Mouse (Mus musculus) stomach, postnatal 0 days (tissue): Measurements from ENCODE around the gene Cdh4. TPM values are rescaled to one million over a fixed set of nuclear protein-coding genes. Genes with fewer than 3 reads are reported as not detected.

Experiments
- ATAC-seq: fragments of 200-750 bp; cut with Nextera tagmentation; 2 replicates; pipeline ENCODE4 v1.8.0; 2017; ENCODE audit not compliant: low FRiP score, low TSS enrichment
- DNase-seq: peaks from one replicate; pipeline ENCODE4 v3.0.0-alpha.2; 2016; ENCODE audit warnings: low spot score
- H3K27ac ChIP-seq: fragments of 300-500 bp; sonication (generic); replicated peaks from 2 replicates; pipeline ENCODE4 v1.5.1; 2014; ENCODE audit warnings: mild to moderate bottlenecking, control low read depth
- H3K27me3 ChIP-seq: fragments of 300-500 bp; sonication (generic); 2 replicates; pipeline ENCODE4 v1.6.1; 2014; ENCODE audit warnings: low read length; ENCODE audit not compliant: control insufficient read depth, insufficient read depth
- H3K36me3 ChIP-seq: fragments of 300-500 bp; sonication (generic); 2 replicates; pipeline ENCODE4 v1.6.1; 2014; ENCODE audit warnings: low read length, mixed read lengths; ENCODE audit not compliant: control insufficient read depth, insufficient read depth
- H3K4me1 ChIP-seq: fragments of 300-500 bp; sonication (generic); replicated peaks from 2 replicates; pipeline ENCODE4 v1.6.1; 2014; ENCODE audit warnings: antibody characterized with exemption; ENCODE audit not compliant: control insufficient read depth, insufficient read depth
- H3K4me2 ChIP-seq: fragments of 300-500 bp; sonication (generic); replicated peaks from 2 replicates; pipeline ENCODE4 v1.6.1; 2014; ENCODE audit warnings: low read depth, mild to moderate bottlenecking, control low read depth, moderate library complexity
- H3K4me3 ChIP-seq: fragments of 300-500 bp; sonication (generic); 2 replicates; pipeline ENCODE4 v1.5.1; 2014; ENCODE audit warnings: low read depth, low read length, control low read depth
- H3K9ac ChIP-seq: fragments of 300-500 bp; sonication (generic); 2 replicates; pipeline ENCODE4 v1.6.1; 2014; ENCODE audit warnings: mild to moderate bottlenecking, low read length, control low read depth, mixed read lengths
- H3K9me3 ChIP-seq: fragments of 300-500 bp; sonication (generic); 2 replicates; pipeline ENCODE4 v1.6.1; 2016; ENCODE audit warnings: low read length; ENCODE audit not compliant: control insufficient read depth
- CTCF ChIP-seq: IDR thresholded peaks from 2 replicates; pipeline ENCODE4 v1.5.1; 2016; ENCODE audit warnings: antibody characterized with exemption, low read depth, mild to moderate bottlenecking, moderate library complexity
- EP300 ChIP-seq: optimal IDR thresholded peaks from 2 replicates; pipeline ENCODE3; 2016; ENCODE audit warnings: antibody characterized with exemption
- WGBS: fragments of 180-500 bp; shearing (Covaris S2); extraction: QIAGEN DNeasy Blood & Tissue Kit; methylation state at CpG from one replicate; pipeline ENCODE4 v1.1.7; 2014; 5-methylcytosine and 5-hydroxymethylcytosine counted together
- polyA plus RNA-seq: library from polyadenylated mRNA; unstranded; fragments of >200 nt; fragmentation: Nextera tagmentation; extraction: Ambion mirVana; gene quantifications from 2 replicates; pipeline ENCODE4 v1.2.1, GENCODE M21; 2015

Cdh4 gene
- polyA plus RNA-seq, 1 experiment from 2014 or later = 3.1 TPM

GRCm38 (mm10) chr2:179476622-179477021, 34.4 kb downstream of the Cdh4 start:
- 0 out of 2 replicates have a peak, but pooled peaks cover 3% of the 10 kb centered on the region for H3K9me3 ChIP-seq
- no peak overlapping the region for H3K4me3 ChIP-seq
- no peaks in the 10 kb centered on the region for H3K4me1 ChIP-seq
- no peaks in the 10 kb centered on the region for H3K36me3 ChIP-seq
- H3K27ac ChIP-seq = no peak overlapping the region
- TF ChIP-seq EP300 = no peak
- TF ChIP-seq CTCF = no peak
- H3K4me2 ChIP-seq = no peak overlapping the region
- DNase-seq (no peak), ATAC-seq (no peak)
- WGBS = 81% methylated on average over 6 of the region's 6 CpGs
- no peak overlapping the region for H3K9ac ChIP-seq
- no peaks in the 10 kb centered on the region for H3K27me3 ChIP-seq

- no peaks in the 10 kb centered on the region for H3K36me3 ChIP-seq
- no peaks in the 10 kb centered on the region for H3K4me1 ChIP-seq
- no peaks in the 10 kb centered on the region for H3K27me3 ChIP-seq
- WGBS = 74% methylated on average over 5 of the region's 5 CpGs
- no peak overlapping the region for H3K9ac ChIP-seq
- no peak overlapping the region for H3K4me2 ChIP-seq
- no peak for TF ChIP-seq EP300
- TF ChIP-seq CTCF = no peak
- DNase-seq = no peak
- 0 out of 2 replicates have a peak, but pooled peaks cover 3% of the 10 kb centered on the region for H3K9me3 ChIP-seq
- H3K4me3 ChIP-seq = no peak overlapping the region
- H3K27ac ChIP-seq = no peak overlapping the region
- no peak for ATAC-seq
Observed at GRCm38 (mm10) chr2:179480800-179481200, 38.6 kb downstream of the Cdh4 start.

GRCm38 (mm10) chr2:179481363-179481762, 39.1 kb downstream of the Cdh4 start:
- Histone ChIP-seq H3K4me1 (no peaks in the 10 kb centered on the region), H3K9me3 (0 out of 2 replicates have a peak, but pooled peaks cover 3% of the 10 kb centered on the region), H3K27ac (no peak overlapping the region), H3K27me3 (no peaks in the 10 kb centered on the region), H3K36me3 (no peaks in the 10 kb centered on the region), H3K9ac (no peak overlapping the region), H3K4me2 (no peak overlapping the region), H3K4me3 (no peak overlapping the region)
- ATAC-seq (no peak), DNase-seq (no peak)
- TF ChIP-seq EP300 (no peak), CTCF (no peak)
- 91% methylated on average over 10 of the region's 10 CpGs for WGBS

- 66% methylated on average over 21 of the region's 21 CpGs for WGBS
Observed at GRCm38 (mm10) chr2:179488526-179489139, 46.4 kb downstream of the Cdh4 start.

GRCm38 (mm10) chr2:179491891-179492290, 49.7 kb downstream of the Cdh4 start:
- H3K9me3 ChIP-seq = no peaks in the 10 kb centered on the region
- no peaks in the 10 kb centered on the region for H3K4me1 ChIP-seq
- no peak overlapping the region for H3K27ac ChIP-seq
- 77% methylated on average over 11 of the region's 11 CpGs for WGBS
- no peak for TF ChIP-seq CTCF
- no peak for TF ChIP-seq EP300
- H3K36me3 ChIP-seq = no peaks in the 10 kb centered on the region
- H3K9ac ChIP-seq = no peak overlapping the region
- no peak for DNase-seq
- H3K4me3 ChIP-seq = no peak overlapping the region
- H3K4me2 ChIP-seq = no peak overlapping the region
- ATAC-seq = no peak
- no peaks in the 10 kb centered on the region for H3K27me3 ChIP-seq

More at GRCm38 (mm10) chr2:179488526-179489139, 46.4 kb downstream of the Cdh4 start:
- ATAC-seq (no peak), DNase-seq (no peak)
- Histone ChIP-seq H3K27me3 (no peaks in the 10 kb centered on the region), H3K4me3 (no peak overlapping the region), H3K36me3 (no peaks in the 10 kb centered on the region), H3K9ac (no peak overlapping the region), H3K4me2 (no peak overlapping the region), H3K9me3 (no peaks in the 10 kb centered on the region), H3K27ac (no peak overlapping the region), H3K4me1 (no peaks in the 10 kb centered on the region)
- TF ChIP-seq CTCF (no peak), EP300 (no peak)

GRCm38 (mm10) chr2:179494276-179494675, 52.0 kb downstream of the Cdh4 start:
- Histone ChIP-seq H3K4me3 (no peak overlapping the region), H3K9me3 (no peaks in the 10 kb centered on the region), H3K4me1 (no peaks in the 10 kb centered on the region), H3K27me3 (no peaks in the 10 kb centered on the region), H3K9ac (no peak overlapping the region), H3K27ac (no peak overlapping the region), H3K4me2 (no peak overlapping the region), H3K36me3 (no peaks in the 10 kb centered on the region)
- DNase-seq (no peak), ATAC-seq (no peak)
- TF ChIP-seq EP300 = no peak
- no peak for TF ChIP-seq CTCF
- 100% methylated on average over 1 of the region's 1 CpGs for WGBS
